Mouse (Mus musculus) myocyte (in vitro differentiated cells): Measurements from ENCODE around the gene Kank1.

Experiments used
- CEBPB ChIP-seq: IDR thresholded peaks from 2 replicates; pipeline ENCODE4 v1.6.1; 2011; ENCODE audit warnings: mild to moderate bottlenecking, moderate library complexity; ENCODE audit not compliant: poor library complexity, insufficient read depth, severe bottlenecking
- MAX ChIP-seq: IDR thresholded peaks from one replicate; pipeline ENCODE4 v1.6.1; 2011; ENCODE audit warnings: low read depth, mild to moderate bottlenecking, control low read depth
- MYOG ChIP-seq, 3 experiments: IDR thresholded peaks; one replicate each; pipeline ENCODE4 v1.6.1; 2011; ENCODE audit warnings: control low read depth in 2 of 3, low read depth in 2 of 3, mild to moderate bottlenecking in 2 of 3; ENCODE audit not compliant: insufficient read length in 2 of 3, control insufficient read depth in 1 of 3, insufficient read depth in 1 of 3
- POLR2A ChIP-seq: IDR thresholded peaks from one replicate; pipeline ENCODE4 v1.6.1; 2011; ENCODE audit warnings: low read depth, mild to moderate bottlenecking, control low read depth, moderate library complexity; ENCODE audit not compliant: insufficient read length
- POLR2AphosphoS2 ChIP-seq: IDR thresholded peaks from one replicate; pipeline ENCODE4 v1.6.1; 2011; ENCODE audit warnings: low read depth, control low read depth; ENCODE audit not compliant: insufficient read length
- USF1 ChIP-seq: IDR thresholded peaks from one replicate; pipeline ENCODE4 v1.6.1; 2011; ENCODE audit warnings: low read depth, mild to moderate bottlenecking, control low read depth, moderate library complexity

- TF ChIP-seq MAX: no peak
- TF ChIP-seq POLR2A: no peak
- TF ChIP-seq USF1: no peak
- TF ChIP-seq POLR2AphosphoS2: no peak
- no peak for TF ChIP-seq CEBPB
- no peak for TF ChIP-seq MYOG (IDR thresholded peaks at IDR 0.05; ENCODE audit: control insufficient read depth in 1 of 3, insufficient read depth in 1 of 3, insufficient read length in 2 of 3, low read depth in 2 of 3)
These were observed 244.0 kb downstream of the Kank1 start for GRCm38 (mm10) chr19:25480820-25481219.
